Mouse (Mus musculus) forebrain, embryonic 14.5 days (tissue): Measurements from ENCODE around the gene Dpf2. TPM values are rescaled to one million over a fixed set of nuclear protein-coding genes. Genes with fewer than 3 reads are reported as not detected.

Experiments
- ATAC-seq: fragments of 200-750 bp; cut with Nextera tagmentation; 2 replicates; pipeline ENCODE4 v1.8.0; 2017; ENCODE audit warnings: mild to moderate bottlenecking, moderate library complexity
- DNase-seq: peaks from one replicate; pipeline ENCODE4 v3.0.0-alpha.2; 2015; ENCODE audit warnings: low spot score
- H3K27ac ChIP-seq: fragments of 300-500 bp; sonication (generic); 2 replicates; pipeline ENCODE4 v1.5.1; 2014; ENCODE audit warnings: low read depth, mild to moderate bottlenecking, control low read depth, low read length, moderate library complexity
- H3K27me3 ChIP-seq: fragments of 300-500 bp; sonication (generic); replicated peaks from 2 replicates; pipeline ENCODE4 v1.6.1; 2014; ENCODE audit warnings: low read length, control low read depth, mixed read lengths; ENCODE audit not compliant: control insufficient read depth, insufficient read depth
- H3K36me3 ChIP-seq: fragments of 300-500 bp; sonication (generic); 2 replicates; pipeline ENCODE4 v1.6.1; 2014; ENCODE audit warnings: low read length, control low read depth; ENCODE audit not compliant: control insufficient read depth, insufficient read depth
- H3K4me1 ChIP-seq: fragments of 300-500 bp; sonication (generic); 2 replicates; pipeline ENCODE4 v1.6.1; 2014; ENCODE audit warnings: antibody characterized with exemption, low read length, control low read depth; ENCODE audit not compliant: control insufficient read depth, insufficient read depth
- H3K4me2 ChIP-seq: fragments of 300-500 bp; sonication (generic); 2 replicates; pipeline ENCODE4 v1.6.1; 2014; ENCODE audit warnings: mild to moderate bottlenecking, control low read depth, low read length
- H3K4me3 ChIP-seq: fragments of 300-500 bp; sonication (generic); 2 replicates; pipeline ENCODE4 v1.5.1; 2014; ENCODE audit warnings: low read depth, low read length, control low read depth
- H3K9ac ChIP-seq: fragments of 300-500 bp; sonication (generic); 2 replicates; pipeline ENCODE4 v1.6.1; 2014; ENCODE audit warnings: mild to moderate bottlenecking, low read length, control low read depth, moderate library complexity
- H3K9me3 ChIP-seq: fragments of 300-500 bp; sonication (generic); replicated peaks from 2 replicates; pipeline ENCODE4 v1.6.1; 2016; ENCODE audit warnings: low read length, control low read depth, mixed read lengths; ENCODE audit not compliant: control insufficient read depth
- WGBS: fragments of 180-500 bp; shearing (Covaris S2); extraction: QIAGEN DNeasy Blood & Tissue Kit; methylation state at CpG from one replicate; pipeline ENCODE4 v1.1.7; 2014; 5-methylcytosine and 5-hydroxymethylcytosine counted together
- polyA plus RNA-seq: library from polyadenylated mRNA; unstranded; fragments of >200 nt; fragmentation: Nextera tagmentation; extraction: Ambion mirVana; gene quantifications from 2 replicates; pipeline ENCODE4 v1.2.1, GENCODE M21; 2014

The Dpf2 gene
- polyA plus RNA-seq, 1 experiment from 2014 or later: 136 TPM

GRCm38 (mm10) chr19:5928104-5928503, 15.3 kb upstream of the Dpf2 start:
- H3K4me3 ChIP-seq: no peak overlapping the region
- no peak overlapping the region for H3K4me2 ChIP-seq
- no peak for ATAC-seq
- no peak for DNase-seq
- H3K9ac ChIP-seq: no peak overlapping the region; the same call in 1 of the 2 replicates
- 81% methylated on average over 6 of the region's 6 CpGs for WGBS
- H3K27ac ChIP-seq: no peak overlapping the region
- H3K9me3 ChIP-seq: no peaks in the 10 kb centered on the region
- H3K27me3 ChIP-seq: 0 out of 2 replicates have a peak, but pooled peaks cover 2% of the 10 kb centered on the region
- no peaks in the 10 kb centered on the region for H3K36me3 ChIP-seq
- 0 out of 2 replicates have a peak, but pooled peaks cover 6% of the 10 kb centered on the region for H3K4me1 ChIP-seq

GRCm38 (mm10) chr19:5927532-5927931, 14.7 kb upstream of the Dpf2 start:
- Histone ChIP-seq H3K36me3 (no peaks in the 10 kb centered on the region), H3K4me1 (0 out of 2 replicates have a peak, but pooled peaks cover 6% of the 10 kb centered on the region), H3K4me3 (no peak overlapping the region), H3K4me2 (no peak overlapping the region), H3K9ac (no peak overlapping the region), H3K9me3 (no peaks in the 10 kb centered on the region), H3K27me3 (0 out of 2 replicates have a peak, but pooled peaks cover 2% of the 10 kb centered on the region), H3K27ac (no peak overlapping the region)
- WGBS: 82% methylated on average over 8 of the region's 8 CpGs
- no peak for DNase-seq
- ATAC-seq: no peak

GRCm38 (mm10) chr19:5927026-5927425, 14.2 kb upstream of the Dpf2 start:
- H3K4me1 ChIP-seq: 0 out of 2 replicates have a peak, but pooled peaks cover 6% of the 10 kb centered on the region
- no peaks in the 10 kb centered on the region for H3K36me3 ChIP-seq
- no peak for DNase-seq
- H3K27me3 ChIP-seq: 0 out of 2 replicates have a peak, but pooled peaks cover 2% of the 10 kb centered on the region
- H3K9me3 ChIP-seq: no peaks in the 10 kb centered on the region
- H3K27ac ChIP-seq: no peak overlapping the region
- no peak overlapping the region for H3K9ac ChIP-seq
- H3K4me2 ChIP-seq: no peak overlapping the region
- ATAC-seq: no peak
- 61% methylated on average over 11 of the region's 11 CpGs for WGBS
- H3K4me3 ChIP-seq: no peak overlapping the region

- Histone ChIP-seq H3K36me3 (no peaks in the 10 kb centered on the region), H3K4me3 (peak overlapping the region; percentile 54), H3K4me1 (peaks cover 10% of the 10 kb centered on the region; the same call in 1 of the 2 replicates), H3K4me2 (peak overlapping the region; percentile 99), H3K27me3 (0 out of 2 replicates have a peak, but pooled peaks cover 2% of the 10 kb centered on the region), H3K27ac (no peak overlapping the region), H3K9ac (peak overlapping the region; percentile 51), H3K9me3 (no peaks in the 10 kb centered on the region)
- WGBS: 28% methylated on average over 11 of the region's 11 CpGs
- DNase-seq: peak; percentile 1
- ATAC-seq: no peak
Observed at GRCm38 (mm10) chr19:5925311-5925855, 12.6 kb upstream of the Dpf2 start.

GRCm38 (mm10) chr19:5924713-5925093, 11.9 kb upstream of the Dpf2 start, which contains the start of gene Cdc42ep2:
Cdc42ep2 (minus strand) TSS chr19:5924816.
- DNase-seq (peak; percentile 96), ATAC-seq (peak; percentile 97)
- peak within 1 kb of the TSS; percentile 54 for H3K4me3 ChIP-seq
- peak within 1 kb of the TSS; percentile 58; the same call in 1 of the 2 replicates for H3K27ac ChIP-seq
- H3K9me3 ChIP-seq: no peaks in the 10 kb centered on the region
- peak within 1 kb of the TSS; percentile 99 for H3K4me2 ChIP-seq
- WGBS: 1% methylated on average over 18 of the region's 18 CpGs
- H3K27me3 ChIP-seq: 0 out of 2 replicates have a peak, but pooled peaks cover 2% of the 10 kb centered on the region
- peaks cover 10% of the 10 kb centered on the region; the same call in 1 of the 2 replicates for H3K4me1 ChIP-seq
- H3K9ac ChIP-seq: peak within 1 kb of the TSS; percentile 64
- H3K36me3 ChIP-seq: no peaks in the 10 kb centered on the region

- Histone ChIP-seq H3K36me3 (no peaks in the 10 kb centered on the region), H3K27me3 (0 out of 2 replicates have a peak, but pooled peaks cover 2% of the 10 kb centered on the region), H3K9me3 (no peaks in the 10 kb centered on the region), H3K4me1 (peaks cover 10% of the 10 kb centered on the region; the same call in 1 of the 2 replicates), H3K4me3 (peak overlapping the region; percentile 54), H3K9ac (peak overlapping the region; percentile 64), H3K27ac (peak overlapping the region; percentile 58; the same call in 1 of the 2 replicates), H3K4me2 (peak overlapping the region; percentile 99)
- 0% methylated on average over 38 of the region's 38 CpGs for WGBS
- ATAC-seq (peak; percentile 88), DNase-seq (peak; percentile 97)
Observed at GRCm38 (mm10) chr19:5923990-5924712, 11.3 kb upstream of the Dpf2 start.

GRCm38 (mm10) chr19:5922963-5923362, 10.2 kb upstream of the Dpf2 start:
- Histone ChIP-seq H3K9ac (no peak overlapping the region), H3K27me3 (0 out of 2 replicates have a peak, but pooled peaks cover 2% of the 10 kb centered on the region), H3K36me3 (0 out of 2 replicates have a peak, but pooled peaks cover 2% of the 10 kb centered on the region), H3K27ac (no peak overlapping the region), H3K9me3 (no peaks in the 10 kb centered on the region), H3K4me1 (peaks cover 10% of the 10 kb centered on the region; the same call in 1 of the 2 replicates), H3K4me3 (no peak overlapping the region), H3K4me2 (no peak overlapping the region)
- ATAC-seq (no peak), DNase-seq (no peak)
- WGBS: 99% methylated on average over 3 of the region's 3 CpGs

- H3K4me2 ChIP-seq: peak overlapping the region; percentile 20; the same call in 1 of the 2 replicates
- H3K4me3 ChIP-seq: no peak overlapping the region
- peak overlapping the region; percentile 47; the same call in 1 of the 2 replicates for H3K9ac ChIP-seq
- 0 out of 2 replicates have a peak, but pooled peaks cover 2% of the 10 kb centered on the region for H3K27me3 ChIP-seq
- H3K36me3 ChIP-seq: peaks cover 6% of the 10 kb centered on the region; the same call in 1 of the 2 replicates
- H3K27ac ChIP-seq: no peak overlapping the region
- 87% methylated on average over 15 of the region's 15 CpGs for WGBS
- DNase-seq (no peak), ATAC-seq (no peak)
- H3K9me3 ChIP-seq: no peaks in the 10 kb centered on the region
- peaks cover 10% of the 10 kb centered on the region; the same call in 1 of the 2 replicates for H3K4me1 ChIP-seq
Observed at GRCm38 (mm10) chr19:5922119-5922942, 9.5 kb upstream of the Dpf2 start.
